ENCODE assay signal across 8 mouse cellular contexts in the genomic region with DNA sequence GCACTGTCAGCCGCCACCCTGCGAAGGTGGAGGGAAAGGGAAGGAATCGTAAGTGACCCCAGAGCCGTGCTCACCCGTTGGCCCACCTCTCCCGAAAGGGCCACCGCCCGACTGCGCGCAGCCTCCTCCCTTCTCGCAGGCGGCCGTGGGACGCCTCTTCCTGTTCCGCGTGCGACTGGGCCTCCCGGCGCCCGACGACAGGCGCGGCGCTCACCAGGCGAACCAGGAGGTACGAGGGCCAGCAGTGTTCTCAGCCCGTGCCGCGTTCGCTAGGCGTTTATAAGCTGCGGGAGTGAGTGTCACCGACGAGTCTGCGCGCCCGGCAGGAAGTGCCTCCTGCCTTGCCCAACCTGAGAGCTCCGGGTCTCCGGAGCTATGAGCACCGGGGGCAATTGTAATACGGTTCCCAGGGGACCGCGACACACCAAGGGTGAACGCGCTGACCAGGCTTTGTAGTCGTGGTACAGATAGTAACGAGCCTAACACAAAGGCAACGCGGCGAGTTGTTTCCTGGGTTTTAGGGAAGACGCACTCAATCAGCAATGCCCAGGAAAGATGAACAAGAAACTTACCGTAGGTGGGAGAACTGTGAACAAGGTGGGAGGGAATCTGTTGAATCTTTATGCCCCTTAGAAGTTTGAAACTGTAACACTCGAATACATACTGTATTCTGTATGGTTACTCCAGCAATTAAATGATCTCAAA. TPM values are rescaled to one million over a fixed set of nuclear protein-coding genes. Genes with fewer than 3 reads are reported as not detected.
DNase-seq lines count a peak whose midpoint lies in the region; ATAC-seq and TF ChIP-seq lines count a peak whose summit lies in the region.

No protein-coding gene starts in this region.

- intact Hi-C loops in heart, postnatal 25 days (cut with DNase I), result loop anchor here (2.0 kb wide), 1 partner anchor 27 kb away; a partner anchor contains a TSS

- TF ChIP-seq EP300 in ES-Bruce4 (IDR thresholded peaks at IDR 0.05; ENCODE audit: insufficient read depth, low read depth, low read length), result no peak
- TF ChIP-seq EP300 in lung, postnatal 0 days (IDR thresholded peaks at IDR 0.05), result no peak

- under 1% methylated on average over 53 of the region's 53 CpGs for WGBS in forebrain, embryonic 13.5 days
- WGBS in lung, postnatal 0 days, result 0% methylated on average over 53 of the region's 53 CpGs

- peak overlapping the region; percentile 69 for H3K4me3 ChIP-seq in ES-Bruce4 (ENCODE audit: low read depth, low read length)
- H3K4me3 ChIP-seq in forebrain, embryonic 13.5 days, result peak overlapping the region; percentile 87
- peak overlapping the region; percentile 86 for H3K4me3 ChIP-seq in layer of hippocampus, adult 2 months
- peak overlapping the region; percentile 81 for H3K4me3 ChIP-seq in lung, postnatal 0 days (ENCODE audit: low read depth, low read length)

- H3K36me3 ChIP-seq in ES-Bruce4 (ENCODE audit: control insufficient read depth, insufficient read depth, low read length, poor library complexity, severe bottlenecking), result 0 out of 2 replicates have a peak, but pooled peaks cover 10% of the 10 kb centered on the region
- H3K36me3 ChIP-seq in forebrain, embryonic 13.5 days (ENCODE audit: poor library complexity, severe bottlenecking), result peaks cover 55% of the 10 kb centered on the region
- peaks cover 20% of the 10 kb centered on the region for H3K36me3 ChIP-seq in lung, postnatal 0 days (ENCODE audit: insufficient read depth, low read length)

- no peaks in the 10 kb centered on the region for H3K27me3 ChIP-seq in ES-Bruce4 (ENCODE audit: control insufficient read depth, insufficient read depth, low read length, poor library complexity, severe bottlenecking)
- no peaks in the 10 kb centered on the region for H3K27me3 ChIP-seq in forebrain, embryonic 13.5 days
- H3K27me3 ChIP-seq in lung, postnatal 0 days (replicated peaks; ENCODE audit: insufficient read depth, low read length), result no peaks in the 10 kb centered on the region

- peak; percentile 58 for DNase-seq in c-Kit-positive CD71-negative TER-119-negative erythroid progenitor cells, embryonic 14.5 days (ENCODE audit: low read depth)
- peak; percentile 68 for DNase-seq in heart, postnatal 25 days (ENCODE audit: low spot score)
- DNase-seq in layer of hippocampus, adult 2 months (ENCODE audit: low spot score in 2 of 2), result peak; percentile 35 to 51
- DNase-seq in lung, postnatal 0 days (ENCODE audit: low spot score), result peak; percentile 81
- peak; percentile 54 for DNase-seq in ovary, postnatal 10 days (ENCODE audit: low spot score)
- DNase-seq in thymus, postnatal 10 days (ENCODE audit: low spot score in 2 of 2), result peak; percentile 65 to 68

- 0 out of 2 replicates have a peak, but pooled peaks have one; percentile 4 for ATAC-seq in forebrain, embryonic 13.5 days
- ATAC-seq in lung, postnatal 0 days, result peak; percentile 53

- H3K4me1 ChIP-seq in ES-Bruce4 (ENCODE audit: control insufficient read depth, insufficient read depth, low read length), result no peaks in the 10 kb centered on the region
- peaks cover 36% of the 10 kb centered on the region for H3K4me1 ChIP-seq in forebrain, embryonic 13.5 days
- H3K4me1 ChIP-seq in lung, postnatal 0 days (ENCODE audit: insufficient read depth, low read depth, low read length), result peaks cover 4% of the 10 kb centered on the region; the same call in 1 of the 2 replicates

- H3K9ac ChIP-seq in ES-Bruce4 (ENCODE audit: low read depth, poor library complexity, severe bottlenecking), result peak overlapping the region; percentile 60
- peak overlapping the region; percentile 94 for H3K9ac ChIP-seq in forebrain, embryonic 13.5 days
- peak overlapping the region; percentile 77 for H3K9ac ChIP-seq in lung, postnatal 0 days (replicated peaks; ENCODE audit: low read depth)

- TF ChIP-seq CTCF in ES-Bruce4 (IDR thresholded peaks at IDR 0.05; ENCODE audit: low read depth, low read length), result no peak
- no peak for TF ChIP-seq CTCF in layer of hippocampus, adult 2 months (conservative IDR thresholded peaks at IDR 0.05)
- TF ChIP-seq CTCF in lung, postnatal 0 days (IDR thresholded peaks at IDR 0.05), result no peak

- TF ChIP-seq POLR2A in ES-Bruce4 (IDR thresholded peaks at IDR 0.05; ENCODE audit: insufficient read depth, low read length), result no peak

- peak overlapping the region; percentile 99 for H3K4me2 ChIP-seq in forebrain, embryonic 13.5 days
- peak overlapping the region; percentile 89 for H3K4me2 ChIP-seq in lung, postnatal 0 days (replicated peaks; ENCODE audit: low read depth, low read length)

- no peaks in the 10 kb centered on the region for H3K9me3 ChIP-seq in ES-Bruce4 (replicated peaks; ENCODE audit: control insufficient read depth, insufficient read depth, low read length, poor library complexity, severe bottlenecking)
- H3K9me3 ChIP-seq in forebrain, embryonic 13.5 days (replicated peaks), result no peaks in the 10 kb centered on the region
- H3K9me3 ChIP-seq in lung, postnatal 0 days (ENCODE audit: low read length), result no peaks in the 10 kb centered on the region

- no peak overlapping the region for H3K27ac ChIP-seq in ES-Bruce4 (ENCODE audit: insufficient read depth, low read length)
- peak overlapping the region; percentile 97 for H3K27ac ChIP-seq in forebrain, embryonic 13.5 days
- H3K27ac ChIP-seq in layer of hippocampus, adult 2 months, result peak overlapping the region; percentile 97
- peak overlapping the region; percentile 98 for H3K27ac ChIP-seq in lung, postnatal 0 days (ENCODE audit: low read length)

RNA-seq across cellular contexts. Expression of a gene that starts 0.9 kb away (rescaled TPM):
- polyA plus RNA-seq in ES-Bruce4 (2011; ENCODE audit: insufficient read depth, insufficient read length, low read depth, missing spikeins), result 20.0 and 23.9 TPM in 2 replicates
- 47.1 and 52.8 TPM in 2 replicates for polyA plus RNA-seq in forebrain, embryonic 13.5 days (2015; fragmentation: Nextera tagmentation; extraction: Ambion mirVana)
- total RNA-seq in heart, postnatal 25 days (2021), result 10 to 100 TPM; 21.3 to 23.7 TPM
- total RNA-seq in layer of hippocampus, adult 2 months (2021), result 10 to 100 TPM; 31.2 to 32.0 TPM
- 63.3 and 67.8 TPM in 2 replicates for polyA plus RNA-seq in lung, postnatal 0 days (2015; fragmentation: Nextera tagmentation; extraction: Ambion mirVana)

RNA-seq across cellular contexts. Expression of a gene that starts 0.9 kb away (rescaled TPM):
- 21.9 and 22.7 TPM in 2 replicates for polyA plus RNA-seq in ES-Bruce4 (2011; ENCODE audit: insufficient read depth, insufficient read length, low read depth, missing spikeins)
- 71.8 and 75.1 TPM in 2 replicates for polyA plus RNA-seq in forebrain, embryonic 13.5 days (2015; fragmentation: Nextera tagmentation; extraction: Ambion mirVana)
- 10 to 100 TPM; 19.5 to 23.5 TPM for total RNA-seq in heart, postnatal 25 days (2021)
- total RNA-seq in layer of hippocampus, adult 2 months (2021), result 100 to 1,000 TPM; 178 to 179 TPM
- 40.5 and 45.0 TPM in 2 replicates for polyA plus RNA-seq in lung, postnatal 0 days (2015; fragmentation: Nextera tagmentation; extraction: Ambion mirVana)

RNA-seq across cellular contexts. Expression of a gene that starts 7.9 kb away (rescaled TPM):
- not detected in 2 replicates for polyA plus RNA-seq in ES-Bruce4 (2011; ENCODE audit: insufficient read depth, insufficient read length, low read depth, missing spikeins)
- polyA plus RNA-seq in forebrain, embryonic 13.5 days (2015; fragmentation: Nextera tagmentation; extraction: Ambion mirVana), result 0.08 TPM in 1 of 2 replicates, not detected in the other
- 1 to 10 TPM in 1 of 2 experiments, under 1 TPM in 1; 0.86 to 1.1 TPM for total RNA-seq in heart, postnatal 25 days (2021)
- total RNA-seq in layer of hippocampus, adult 2 months (2021), result under 1 TPM in 1 of 2 experiments, not detected in 1; 0.23 TPM
- polyA plus RNA-seq in lung, postnatal 0 days (2015; fragmentation: Nextera tagmentation; extraction: Ambion mirVana), result 1.4 and 1.5 TPM in 2 replicates

RNA-seq across cellular contexts. Expression of a gene that starts 16.6 kb away (rescaled TPM):
- 3.7 and 5.1 TPM in 2 replicates for polyA plus RNA-seq in ES-Bruce4 (2011; ENCODE audit: insufficient read depth, insufficient read length, low read depth, missing spikeins)
- 8.4 and 10.6 TPM in 2 replicates for polyA plus RNA-seq in forebrain, embryonic 13.5 days (2015; fragmentation: Nextera tagmentation; extraction: Ambion mirVana)
- total RNA-seq in heart, postnatal 25 days (2021), result 1 to 10 TPM; 3.9 to 4.0 TPM
- 1 to 10 TPM; 1.9 to 2.0 TPM for total RNA-seq in layer of hippocampus, adult 2 months (2021)
- 5.8 and 6.6 TPM in 2 replicates for polyA plus RNA-seq in lung, postnatal 0 days (2015; fragmentation: Nextera tagmentation; extraction: Ambion mirVana)

RNA-seq across cellular contexts. Expression of a gene that starts 26.8 kb away (rescaled TPM):
- polyA plus RNA-seq in ES-Bruce4 (2011; ENCODE audit: insufficient read depth, insufficient read length, low read depth, missing spikeins), result 10.9 and 13.0 TPM in 2 replicates
- 33.2 and 37.9 TPM in 2 replicates for polyA plus RNA-seq in forebrain, embryonic 13.5 days (2015; fragmentation: Nextera tagmentation; extraction: Ambion mirVana)
- total RNA-seq in heart, postnatal 25 days (2021), result 10 to 100 TPM; 14.2 to 15.3 TPM
- 10 to 100 TPM; 31.9 to 41.8 TPM for total RNA-seq in layer of hippocampus, adult 2 months (2021)
- 50.5 and 56.1 TPM in 2 replicates for polyA plus RNA-seq in lung, postnatal 0 days (2015; fragmentation: Nextera tagmentation; extraction: Ambion mirVana)
